Mouse (Mus musculus) lung, embryonic 16.5 days (tissue): ENCODE data around the gene 9630041A04Rik. TPM values are rescaled to one million over a fixed set of nuclear protein-coding genes. Genes with fewer than 3 reads are reported as not detected.

ENCODE experiments used
- ATAC-seq: fragments of 200-750 bp; cut with Nextera tagmentation; 2 replicates; pipeline ENCODE4 v1.8.0; 2017; ENCODE audit warnings: low read depth, mild to moderate bottlenecking, moderate library complexity
- H3K27ac ChIP-seq: fragments of 300-500 bp; sonication (generic); 2 replicates; pipeline ENCODE4 v1.5.1; 2014; ENCODE audit warnings: mild to moderate bottlenecking, control low read depth, low read length
- H3K27me3 ChIP-seq: fragments of 300-500 bp; sonication (generic); 2 replicates; pipeline ENCODE4 v1.6.1; 2014; ENCODE audit warnings: low read depth, low read length, mixed read lengths; ENCODE audit not compliant: control insufficient read depth, insufficient read depth
- H3K36me3 ChIP-seq: fragments of 300-500 bp; sonication (generic); 2 replicates; pipeline ENCODE4 v1.6.1; 2014; ENCODE audit warnings: low read length; ENCODE audit not compliant: control insufficient read depth, insufficient read depth
- H3K4me1 ChIP-seq: fragments of 300-500 bp; sonication (generic); replicated peaks from 2 replicates; pipeline ENCODE4 v1.6.1; 2014; ENCODE audit warnings: low read length, mixed read lengths; ENCODE audit not compliant: control insufficient read depth, insufficient read depth
- H3K4me2 ChIP-seq: fragments of 300-500 bp; sonication (generic); 2 replicates; pipeline ENCODE4 v1.6.1; 2014; ENCODE audit warnings: low read depth, low read length, control low read depth
- H3K4me3 ChIP-seq: fragments of 300-500 bp; sonication (generic); 2 replicates; pipeline ENCODE4 v1.5.1; 2014; ENCODE audit warnings: mild to moderate bottlenecking, low read length, control low read depth
- H3K9ac ChIP-seq: fragments of 300-500 bp; sonication (generic); 2 replicates; pipeline ENCODE4 v1.6.1; 2014; ENCODE audit warnings: low read length, control low read depth
- H3K9me3 ChIP-seq: fragments of 300-500 bp; sonication (generic); 2 replicates; pipeline ENCODE4 v1.6.1; 2016; ENCODE audit warnings: low read length; ENCODE audit not compliant: control insufficient read depth
- WGBS: fragments of 180-500 bp; shearing (Covaris S2); extraction: QIAGEN DNeasy Blood & Tissue Kit; methylation state at CpG from one replicate; pipeline ENCODE4 v1.1.7; 2014; 5-methylcytosine and 5-hydroxymethylcytosine counted together
- polyA plus RNA-seq: library from polyadenylated mRNA; unstranded; fragments of >200 nt; fragmentation: Nextera tagmentation; extraction: Ambion mirVana; gene quantifications from 2 replicates; pipeline ENCODE4 v1.2.1, GENCODE M21; 2015

Gene 9630041A04Rik
- polyA plus RNA-seq, 1 experiment from 2014 or later: not detected

DNA sequence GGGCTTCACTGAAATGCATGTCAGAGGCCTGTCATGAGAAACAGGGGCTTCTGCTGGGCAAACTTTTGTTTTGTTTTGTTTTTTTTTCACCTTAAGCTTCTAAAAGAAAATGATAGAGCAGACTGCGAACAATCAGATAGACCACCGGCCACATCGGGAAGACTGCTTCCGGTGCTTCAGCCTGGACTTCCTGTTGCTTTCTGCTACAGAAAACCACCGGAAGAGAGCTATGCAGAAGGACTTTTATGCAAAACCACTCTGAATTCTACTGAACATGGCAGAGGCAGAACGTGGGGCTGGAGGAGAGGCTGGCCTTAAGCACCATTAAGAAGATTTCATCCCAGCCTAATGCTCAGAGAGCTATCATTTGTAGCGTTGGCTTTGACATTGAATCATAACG, 110.7 kb downstream of the 9630041A04Rik start:
- no peak overlapping the region for H3K9ac ChIP-seq
- H3K9me3 ChIP-seq: no peaks in the 10 kb centered on the region
- no peak overlapping the region for H3K4me3 ChIP-seq
- H3K4me1 ChIP-seq: no peaks in the 10 kb centered on the region
- no peak for ATAC-seq
- H3K36me3 ChIP-seq: no peaks in the 10 kb centered on the region
- no peak overlapping the region for H3K4me2 ChIP-seq
- 58% methylated on average over 8 of the region's 8 CpGs for WGBS
- H3K27ac ChIP-seq: no peak overlapping the region
- H3K27me3 ChIP-seq: no peaks in the 10 kb centered on the region

- H3K36me3 ChIP-seq: no peaks in the 10 kb centered on the region
- H3K27me3 ChIP-seq: no peaks in the 10 kb centered on the region
- no peak for ATAC-seq
- H3K9me3 ChIP-seq: no peaks in the 10 kb centered on the region
- 79% methylated on average over 4 of the region's 4 CpGs for WGBS
- no peak overlapping the region for H3K4me2 ChIP-seq
- no peak overlapping the region for H3K4me3 ChIP-seq
- no peak overlapping the region for H3K27ac ChIP-seq
- H3K4me1 ChIP-seq: no peaks in the 10 kb centered on the region
- no peak overlapping the region for H3K9ac ChIP-seq
These were observed 115.3 kb downstream of the 9630041A04Rik start for GRCm38 (mm10) chr9:101976884-101977465.

- Histone ChIP-seq H3K9me3 (no peaks in the 10 kb centered on the region), H3K27me3 (no peaks in the 10 kb centered on the region), H3K36me3 (no peaks in the 10 kb centered on the region), H3K4me3 (no peak overlapping the region), H3K4me2 (no peak overlapping the region), H3K27ac (no peak overlapping the region), H3K4me1 (no peaks in the 10 kb centered on the region), H3K9ac (no peak overlapping the region)
- no peak for ATAC-seq
- 80% methylated on average over 2 of the region's 2 CpGs for WGBS
These were observed 119.5 kb downstream of the 9630041A04Rik start for GRCm38 (mm10) chr9:101981161-101981560.

DNA sequence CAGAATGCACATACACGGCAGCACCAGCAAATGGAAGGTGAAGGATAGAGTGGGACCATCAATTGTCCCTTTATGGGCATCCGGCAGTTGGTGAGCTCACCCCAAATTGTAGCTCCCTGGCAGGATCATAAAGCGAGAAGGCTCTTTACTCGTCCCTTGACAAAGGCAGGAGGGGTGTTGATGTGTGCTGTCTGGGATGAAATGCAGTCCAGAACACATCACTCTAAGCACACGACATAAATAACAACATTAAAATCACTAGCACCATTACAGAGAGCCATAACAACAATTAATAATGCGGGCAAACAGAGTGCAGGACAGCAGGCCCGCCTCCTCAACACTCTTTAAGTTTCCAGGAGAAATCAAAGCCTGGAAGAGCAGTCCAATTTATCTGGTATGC, 120.7 kb downstream of the 9630041A04Rik start:
- peak; percentile 84 for ATAC-seq
- Histone ChIP-seq H3K4me2 (no peak overlapping the region), H3K27ac (no peak overlapping the region), H3K9ac (no peak overlapping the region), H3K36me3 (no peaks in the 10 kb centered on the region), H3K4me3 (no peak overlapping the region), H3K27me3 (no peaks in the 10 kb centered on the region), H3K9me3 (no peaks in the 10 kb centered on the region), H3K4me1 (no peaks in the 10 kb centered on the region)
- WGBS: 43% methylated on average over 7 of the region's 7 CpGs

DNA sequence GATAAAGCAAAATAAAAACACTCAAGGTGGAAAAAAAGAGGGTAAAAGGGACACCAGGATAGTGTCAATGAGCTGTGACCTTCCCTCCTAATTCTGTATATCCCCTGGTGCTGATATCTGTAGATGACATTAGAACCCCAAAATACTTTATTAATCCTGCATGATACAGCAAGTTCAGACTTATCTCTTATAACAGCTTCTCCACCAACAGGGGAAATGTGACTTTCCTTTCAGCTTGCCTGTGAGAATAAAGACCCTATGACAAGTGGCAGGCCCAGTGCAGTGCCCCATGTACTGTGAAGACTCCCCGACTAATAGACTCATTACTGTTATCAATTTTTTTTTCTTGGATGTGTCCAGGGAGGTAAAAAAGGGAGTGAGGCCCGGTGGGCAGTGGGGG, 125.3 kb downstream of the 9630041A04Rik start:
- H3K9ac ChIP-seq: no peak overlapping the region
- no peaks in the 10 kb centered on the region for H3K36me3 ChIP-seq
- no peaks in the 10 kb centered on the region for H3K27me3 ChIP-seq
- no peak overlapping the region for H3K4me2 ChIP-seq
- H3K9me3 ChIP-seq: no peaks in the 10 kb centered on the region
- no peak for ATAC-seq
- H3K4me3 ChIP-seq: no peak overlapping the region
- no peaks in the 10 kb centered on the region for H3K4me1 ChIP-seq
- 71% methylated on average over 2 of the region's 2 CpGs for WGBS
- no peak overlapping the region for H3K27ac ChIP-seq

DNA sequence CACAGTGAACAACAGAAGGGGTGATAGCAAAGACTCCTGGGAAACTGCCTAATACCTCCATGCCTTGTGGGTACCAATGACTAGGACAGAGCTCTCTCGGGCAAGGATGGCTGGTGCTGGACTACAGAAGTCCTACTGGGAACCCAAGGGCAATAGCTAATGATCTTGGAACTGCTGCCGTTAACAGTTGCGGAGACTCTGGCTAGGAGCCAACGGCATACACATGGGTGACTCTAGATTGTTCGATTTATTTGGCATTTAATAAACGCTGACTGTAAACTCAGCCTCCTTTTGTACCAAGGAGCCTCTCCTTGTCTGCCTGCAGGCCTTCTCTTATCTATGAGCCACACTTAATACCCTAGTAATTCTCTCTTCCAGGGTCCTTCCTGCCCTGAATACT, 128.4 kb downstream of the 9630041A04Rik start:
- no peak overlapping the region for H3K27ac ChIP-seq
- no peaks in the 10 kb centered on the region for H3K4me1 ChIP-seq
- no peak for ATAC-seq
- no peak overlapping the region for H3K4me2 ChIP-seq
- WGBS: 54% methylated on average over 6 of the region's 6 CpGs
- no peaks in the 10 kb centered on the region for H3K27me3 ChIP-seq
- H3K36me3 ChIP-seq: no peaks in the 10 kb centered on the region
- no peaks in the 10 kb centered on the region for H3K9me3 ChIP-seq
- no peak overlapping the region for H3K9ac ChIP-seq
- H3K4me3 ChIP-seq: no peak overlapping the region

DNA sequence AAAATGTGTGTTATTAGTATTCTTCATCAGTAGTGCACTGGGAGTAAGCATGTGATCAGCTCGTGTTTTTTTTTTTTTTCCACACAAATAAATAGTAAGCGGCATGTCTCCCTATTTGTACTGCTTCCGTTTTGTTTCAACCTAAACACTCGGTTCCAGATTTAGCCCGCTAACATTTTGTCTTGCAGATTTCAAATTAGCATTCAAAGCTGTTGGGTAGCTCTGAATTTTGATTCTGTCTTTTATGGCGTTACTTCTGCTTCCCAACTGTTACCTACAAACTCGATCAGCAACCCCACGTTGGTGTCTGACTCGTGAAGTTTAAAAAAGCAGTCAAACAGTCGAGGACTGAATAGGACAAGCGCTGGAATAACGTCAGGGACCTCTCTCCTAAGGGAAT, 129.2 kb downstream of the 9630041A04Rik start:
- Histone ChIP-seq H3K4me1 (no peaks in the 10 kb centered on the region), H3K27me3 (no peaks in the 10 kb centered on the region), H3K9me3 (no peaks in the 10 kb centered on the region), H3K27ac (no peak overlapping the region), H3K4me3 (no peak overlapping the region), H3K9ac (no peak overlapping the region), H3K4me2 (no peak overlapping the region), H3K36me3 (no peaks in the 10 kb centered on the region)
- no peak for ATAC-seq
- 78% methylated on average over 12 of the region's 12 CpGs for WGBS
